Mouse (Mus musculus): ENCODE data around the gene Washc1. TPM values are rescaled to one million over a fixed set of nuclear protein-coding genes. Genes with fewer than 3 reads are reported as not detected.
A peak's percentile ranks its signal among the peaks of the same experiment; 100 is the strongest.

Washc1 gene
- total and polyA plus RNA-seq, 2 experiments from 2014 or later = 28.3 to 38.3 TPM

GRCm38 (mm10) chr17:66101380-66102330 lies 9.7 kb upstream of the Washc1 start, which contains the start of gene Ndufv2:
Gene Ndufv2 (minus strand): TSS chr17:66101559.
- H3K9me3 ChIP-seq (replicated peaks; ENCODE audit: control insufficient read depth, low read length) = no peaks in the 10 kb centered on the region
- DNase-seq (ENCODE audit: low spot score) = peak; percentile 94
- peak within 1 kb of the TSS; percentile 78 for H3K4me2 ChIP-seq (ENCODE audit: low read depth, low read length)
- peak within 1 kb of the TSS; percentile 95 for H3K27ac ChIP-seq (ENCODE audit: low read depth)
- ATAC-seq (ENCODE audit: insufficient read depth, low read depth) = peak; percentile 99
- peak within 1 kb of the TSS; percentile 76 for H3K4me3 ChIP-seq (ENCODE audit: low read depth, low read length)
- WGBS = under 1% methylated on average over 67 of the region's 67 CpGs
- H3K27me3 ChIP-seq (ENCODE audit: control insufficient read depth, insufficient read depth, low read length) = no peaks in the 10 kb centered on the region
- H3K9ac ChIP-seq (replicated peaks; ENCODE audit: low read depth, low read length) = peak within 1 kb of the TSS; percentile 91
- H3K4me1 ChIP-seq (ENCODE audit: control insufficient read depth, insufficient read depth) = peaks cover 7% of the 10 kb centered on the region
- TF ChIP-seq CTCF (IDR thresholded peaks at IDR 0.05; ENCODE audit: low read depth) (peak; percentile 76), EP300 (IDR thresholded peaks at IDR 0.05; ENCODE audit: low read depth) (peak; percentile 52; the same call in 1 of the 2 replicates)
- H3K36me3 ChIP-seq (replicated peaks; ENCODE audit: control insufficient read depth, insufficient read depth, low read length) = no peaks in the 10 kb centered on the region

GRCm38 (mm10) chr17:66104076-66104475 lies 7.3 kb upstream of the Washc1 start:
- H3K27me3 ChIP-seq (ENCODE audit: control insufficient read depth, insufficient read depth, low read length) = no peaks in the 10 kb centered on the region
- 89% methylated on average over 7 of the region's 7 CpGs for WGBS

GRCm38 (mm10) chr17:66106601-66107267 lies 4.6 kb upstream of the Washc1 start:
- Histone ChIP-seq H3K4me2 (ENCODE audit: low read depth, low read length) (no peak overlapping the region), H3K4me3 (ENCODE audit: low read depth, low read length) (no peak overlapping the region), H3K9me3 (replicated peaks; ENCODE audit: control insufficient read depth, low read length) (no peaks in the 10 kb centered on the region), H3K27ac (ENCODE audit: low read depth) (no peak overlapping the region), H3K9ac (replicated peaks; ENCODE audit: low read depth, low read length) (no peak overlapping the region; the same call in 1 of the 2 replicates), H3K36me3 (replicated peaks; ENCODE audit: control insufficient read depth, insufficient read depth, low read length) (no peaks in the 10 kb centered on the region), H3K27me3 (ENCODE audit: control insufficient read depth, insufficient read depth, low read length) (no peaks in the 10 kb centered on the region), H3K4me1 (ENCODE audit: control insufficient read depth, insufficient read depth) (no peaks in the 10 kb centered on the region; the same call in 1 of the 2 replicates)
- ATAC-seq (ENCODE audit: insufficient read depth, low read depth) = no peak
- DNase-seq (ENCODE audit: low spot score) = peak; percentile 64
- 53% methylated on average over 10 of the region's 10 CpGs for WGBS
- TF ChIP-seq EP300 (IDR thresholded peaks at IDR 0.05; ENCODE audit: low read depth) (no peak), CTCF (IDR thresholded peaks at IDR 0.05; ENCODE audit: low read depth) (peak; percentile 86)

More at GRCm38 (mm10) chr17:66104076-66104475, 7.3 kb upstream of the Washc1 start:
- Histone ChIP-seq H3K4me3 (ENCODE audit: low read depth, low read length) (no peak overlapping the region), H3K4me1 (ENCODE audit: control insufficient read depth, insufficient read depth) (peaks cover 7% of the 10 kb centered on the region), H3K4me2 (ENCODE audit: low read depth, low read length) (no peak overlapping the region), H3K9me3 (replicated peaks; ENCODE audit: control insufficient read depth, low read length) (no peaks in the 10 kb centered on the region), H3K9ac (replicated peaks; ENCODE audit: low read depth, low read length) (no peak overlapping the region), H3K36me3 (replicated peaks; ENCODE audit: control insufficient read depth, insufficient read depth, low read length) (no peaks in the 10 kb centered on the region), H3K27ac (ENCODE audit: low read depth) (no peak overlapping the region)
- DNase-seq (ENCODE audit: low spot score) = no peak
- no peak for ATAC-seq (ENCODE audit: insufficient read depth, low read depth)
- TF ChIP-seq EP300 (IDR thresholded peaks at IDR 0.05; ENCODE audit: low read depth) (no peak), CTCF (IDR thresholded peaks at IDR 0.05; ENCODE audit: low read depth) (no peak)

- no peak for DNase-seq (ENCODE audit: low spot score)
- Histone ChIP-seq H3K4me3 (ENCODE audit: low read depth, low read length) (no peak overlapping the region), H3K27me3 (ENCODE audit: control insufficient read depth, insufficient read depth, low read length) (no peaks in the 10 kb centered on the region), H3K27ac (ENCODE audit: low read depth) (no peak overlapping the region), H3K9me3 (replicated peaks; ENCODE audit: control insufficient read depth, low read length) (no peaks in the 10 kb centered on the region), H3K4me2 (ENCODE audit: low read depth, low read length) (no peak overlapping the region), H3K9ac (replicated peaks; ENCODE audit: low read depth, low read length) (no peak overlapping the region; the same call in 1 of the 2 replicates), H3K4me1 (ENCODE audit: control insufficient read depth, insufficient read depth) (peaks cover 5% of the 10 kb centered on the region), H3K36me3 (replicated peaks; ENCODE audit: control insufficient read depth, insufficient read depth, low read length) (no peaks in the 10 kb centered on the region)
- no peak for ATAC-seq (ENCODE audit: insufficient read depth, low read depth)
- no peak for TF ChIP-seq CTCF (IDR thresholded peaks at IDR 0.05; ENCODE audit: low read depth)
- no peak for TF ChIP-seq EP300 (IDR thresholded peaks at IDR 0.05; ENCODE audit: low read depth)
- 60% methylated on average over 8 of the region's 8 CpGs for WGBS
Observed at GRCm38 (mm10) chr17:66107466-66107865, 3.9 kb upstream of the Washc1 start.

GRCm38 (mm10) chr17:66108198-66108597 lies 3.1 kb upstream of the Washc1 start:
- H3K9ac ChIP-seq (replicated peaks; ENCODE audit: low read depth, low read length) = no peak overlapping the region
- no peaks in the 10 kb centered on the region for H3K9me3 ChIP-seq (replicated peaks; ENCODE audit: control insufficient read depth, low read length)
- no peak overlapping the region for H3K4me3 ChIP-seq (ENCODE audit: low read depth, low read length)
- no peaks in the 10 kb centered on the region for H3K27me3 ChIP-seq (ENCODE audit: control insufficient read depth, insufficient read depth, low read length)
- 72% methylated on average over 4 of the region's 4 CpGs for WGBS
- no peak for TF ChIP-seq EP300 (IDR thresholded peaks at IDR 0.05; ENCODE audit: low read depth)
- H3K27ac ChIP-seq (ENCODE audit: low read depth) = no peak overlapping the region
- H3K36me3 ChIP-seq (replicated peaks; ENCODE audit: control insufficient read depth, insufficient read depth, low read length) = no peaks in the 10 kb centered on the region
- DNase-seq (ENCODE audit: low spot score) = no peak
- H3K4me2 ChIP-seq (ENCODE audit: low read depth, low read length) = no peak overlapping the region
- ATAC-seq (ENCODE audit: insufficient read depth, low read depth) = no peak
- peaks cover 7% of the 10 kb centered on the region for H3K4me1 ChIP-seq (ENCODE audit: control insufficient read depth, insufficient read depth)
